Comparison of ENCODE assay signal across 8 mouse cellular contexts in genomic region chr10:12869029-12869671, GRCm38 (mm10). TPM values are rescaled to one million over a fixed set of nuclear protein-coding genes. Genes with fewer than 3 reads are reported as not detected.
DNase-seq lines count a peak whose midpoint lies in the region; ATAC-seq and TF ChIP-seq lines count a peak whose summit lies in the region.

Gene Utrn (minus strand): TSS chr10:12869365.

- ATAC-seq in intestine, embryonic 16.5 days, result peak; percentile 93
- peak; percentile 92 for ATAC-seq in limb, embryonic 14.5 days (ENCODE audit: low FRiP score, low read depth)
- peak; percentile 90 for ATAC-seq in midbrain, embryonic 16.5 days

- no peaks in the 10 kb centered on the region for H3K9me3 ChIP-seq in intestine, embryonic 16.5 days (ENCODE audit: control insufficient read depth, low read length)
- no peaks in the 10 kb centered on the region for H3K9me3 ChIP-seq in limb, embryonic 14.5 days (ENCODE audit: control insufficient read depth, low read length)
- H3K9me3 ChIP-seq in midbrain, embryonic 16.5 days (replicated peaks; ENCODE audit: control insufficient read depth, low read length, poor library complexity, severe bottlenecking), result no peaks in the 10 kb centered on the region

- DNase-seq in layer of hippocampus, adult 11-12 months (ENCODE audit: low spot score), result peak; percentile 44
- no peak for DNase-seq in layer of hippocampus, adult 9-10 months (ENCODE audit: low spot score)
- DNase-seq in embryo, embryonic 11 days, result peak; percentile 93
- DNase-seq in gastrocnemius, postnatal 4 days (ENCODE audit: low spot score in 2 of 2), result peak; percentile 82 to 89
- peak; percentile 85 for DNase-seq in limb, embryonic 14.5 days (ENCODE audit: low spot score)
- DNase-seq in spleen, postnatal 36 days (ENCODE audit: low spot score in 2 of 2), result peak; percentile 47 to 58

- H3K36me3 ChIP-seq in intestine, embryonic 16.5 days (ENCODE audit: control insufficient read depth, insufficient read depth, low read length), result no peaks in the 10 kb centered on the region
- H3K36me3 ChIP-seq in limb, embryonic 14.5 days (ENCODE audit: control insufficient read depth, insufficient read depth, low read length), result no peaks in the 10 kb centered on the region
- H3K36me3 ChIP-seq in midbrain, embryonic 16.5 days (ENCODE audit: control insufficient read depth, insufficient read depth, low read length), result no peaks in the 10 kb centered on the region

- peaks cover 10% of the 10 kb centered on the region for H3K4me1 ChIP-seq in intestine, embryonic 16.5 days (ENCODE audit: control insufficient read depth, insufficient read depth, low read length)
- peaks cover 4% of the 10 kb centered on the region; the same call in 1 of the 2 replicates for H3K4me1 ChIP-seq in limb, embryonic 14.5 days (ENCODE audit: control insufficient read depth, insufficient read depth, low read length)
- peaks cover 13% of the 10 kb centered on the region for H3K4me1 ChIP-seq in midbrain, embryonic 16.5 days (ENCODE audit: control insufficient read depth, insufficient read depth, low read length)

- H3K4me2 ChIP-seq in intestine, embryonic 16.5 days (ENCODE audit: low read depth, low read length), result peak within 1 kb of the TSS; percentile 89
- H3K4me2 ChIP-seq in limb, embryonic 14.5 days (replicated peaks; ENCODE audit: low read depth, low read length, severe bottlenecking), result peak within 1 kb of the TSS; percentile 83
- peak within 1 kb of the TSS; percentile 98 for H3K4me2 ChIP-seq in midbrain, embryonic 16.5 days (ENCODE audit: low read length)

- peak; percentile 56; the same call in 1 of the 2 replicates for TF ChIP-seq POLR2A in limb, embryonic 14.5 days (IDR thresholded peaks at IDR 0.05; ENCODE audit: borderline replicate concordance, extremely low read depth, insufficient read depth, insufficient read length)

- H3K4me3 ChIP-seq in intestine, embryonic 16.5 days (ENCODE audit: low read length), result peak within 1 kb of the TSS; percentile 80
- peak within 1 kb of the TSS; percentile 74 for H3K4me3 ChIP-seq in limb, embryonic 14.5 days (replicated peaks; ENCODE audit: low read length)
- peak within 1 kb of the TSS; percentile 80 for H3K4me3 ChIP-seq in midbrain, embryonic 16.5 days (ENCODE audit: low read depth, low read length)

- peak within 1 kb of the TSS; percentile 90 for H3K9ac ChIP-seq in intestine, embryonic 16.5 days (ENCODE audit: low read depth, low read length)
- peak within 1 kb of the TSS; percentile 88 for H3K9ac ChIP-seq in limb, embryonic 14.5 days (ENCODE audit: low read depth, low read length, severe bottlenecking)
- peak within 1 kb of the TSS; percentile 77 for H3K9ac ChIP-seq in midbrain, embryonic 16.5 days (ENCODE audit: low read depth, low read length)

- no peaks in the 10 kb centered on the region for H3K27me3 ChIP-seq in intestine, embryonic 16.5 days (replicated peaks; ENCODE audit: control insufficient read depth, insufficient read depth, low read length)
- no peaks in the 10 kb centered on the region for H3K27me3 ChIP-seq in limb, embryonic 14.5 days (ENCODE audit: control insufficient read depth, insufficient read depth, low read length)
- H3K27me3 ChIP-seq in midbrain, embryonic 16.5 days (ENCODE audit: control insufficient read depth, insufficient read depth, low read depth, low read length), result no peaks in the 10 kb centered on the region; the same call in 1 of the 2 replicates

- H3K27ac ChIP-seq in intestine, embryonic 16.5 days (ENCODE audit: low read length), result peak within 1 kb of the TSS; percentile 91
- H3K27ac ChIP-seq in limb, embryonic 14.5 days (replicated peaks; ENCODE audit: low read depth, low read length), result peak within 1 kb of the TSS; percentile 90
- H3K27ac ChIP-seq in midbrain, embryonic 16.5 days (ENCODE audit: low read length), result peak within 1 kb of the TSS; percentile 22; the same call in 1 of the 2 replicates

- WGBS in intestine, embryonic 16.5 days, result under 1% methylated on average over 74 of the region's 77 CpGs
- 0% methylated on average over 50 of the region's 77 CpGs for WGBS in limb, embryonic 14.5 days
- 1% methylated on average over 54 of the region's 77 CpGs for WGBS in midbrain, embryonic 16.5 days

RNA-seq across cellular contexts. Expression of gene Utrn, which starts in this region (rescaled TPM):
- total RNA-seq in gastrocnemius, postnatal 4 days (2021), result 100 to 1,000 TPM in 1 of 2 experiments, 10 to 100 TPM in 1; 95.1 to 101 TPM
- polyA plus RNA-seq in intestine, embryonic 16.5 days (2015; fragmentation: Nextera tagmentation; extraction: Ambion mirVana), result 31.2 and 37.4 TPM in 2 replicates
- 34.1 and 36.9 TPM in 2 replicates for polyA plus RNA-seq in limb, embryonic 14.5 days (2012; rRNA removed)
- polyA plus RNA-seq in limb, embryonic 14.5 days (2014; fragmentation: Nextera tagmentation; extraction: Ambion mirVana), result 76.0 and 82.2 TPM in 2 replicates
- 17.6 and 18.9 TPM in 2 replicates for polyA plus RNA-seq in midbrain, embryonic 16.5 days (2015; fragmentation: Nextera tagmentation; extraction: Ambion mirVana)

Comparison
In these comparisons a context has a peak if more than half of its experiments do, and no peak if none do; other contexts are left out.
1. H3K27ac ChIP-seq: peak in every context shown above with its lines; median percentile 91 in intestine, embryonic 16.5 days; 90 in limb, embryonic 14.5 days; 22 in midbrain, embryonic 16.5 days.